Mouse (Mus musculus) midbrain, embryonic 15.5 days (tissue): ENCODE results near the gene Ptprd. TPM values are rescaled to one million over a fixed set of nuclear protein-coding genes. Genes with fewer than 3 reads are reported as not detected.

Experiments
- ATAC-seq: fragments of 200-750 bp; cut with Nextera tagmentation; replicated peaks from 2 replicates; pipeline ENCODE4 v1.8.0; 2017; ENCODE audit warnings: moderate TSS enrichment
- H3K27ac ChIP-seq: fragments of 300-500 bp; sonication (generic); 2 replicates; pipeline ENCODE4 v1.5.1; 2015; ENCODE audit warnings: mild to moderate bottlenecking, inconsistent platforms
- H3K27me3 ChIP-seq: fragments of 300-500 bp; sonication (generic); replicated peaks from 2 replicates; pipeline ENCODE4 v1.6.1; 2015; ENCODE audit warnings: inconsistent platforms
- H3K36me3 ChIP-seq: fragments of 300-500 bp; sonication (generic); replicated peaks from 2 replicates; pipeline ENCODE4 v1.6.1; 2015; ENCODE audit warnings: inconsistent platforms
- H3K4me1 ChIP-seq: fragments of 300-500 bp; sonication (generic); 2 replicates; pipeline ENCODE4 v1.6.1; 2015; ENCODE audit warnings: inconsistent platforms
- H3K4me2 ChIP-seq: fragments of 300-500 bp; sonication (generic); 2 replicates; pipeline ENCODE4 v1.6.1; 2015; ENCODE audit warnings: inconsistent platforms, mild to moderate bottlenecking, moderate library complexity
- H3K4me3 ChIP-seq: fragments of 300-500 bp; sonication (generic); 2 replicates; pipeline ENCODE4 v1.5.1; 2015; ENCODE audit warnings: mild to moderate bottlenecking, inconsistent platforms
- H3K9ac ChIP-seq: fragments of 300-500 bp; sonication (generic); 2 replicates; pipeline ENCODE4 v1.6.1; 2015; ENCODE audit warnings: mild to moderate bottlenecking, inconsistent platforms
- H3K9me3 ChIP-seq: fragments of 300-500 bp; sonication (generic); 2 replicates; pipeline ENCODE4 v1.6.1; 2016; ENCODE audit warnings: inconsistent platforms
- WGBS: fragments of 180-500 bp; shearing (Covaris S2); methylation state at CpG from one replicate; pipeline ENCODE4 v1.1.7; 2015; ENCODE audit warnings: mixed read lengths; 5-methylcytosine and 5-hydroxymethylcytosine counted together
- polyA plus RNA-seq: library from polyadenylated mRNA; unstranded; fragments of >200 nt; fragmentation: Nextera tagmentation; extraction: Ambion mirVana; gene quantifications from 2 replicates; pipeline ENCODE4 v1.2.1, GENCODE M21; 2015

Ptprd gene
- polyA plus RNA-seq, 1 experiment from 2014 or later, result 91.7 TPM

- H3K36me3 ChIP-seq, result no peaks in the 10 kb centered on the region
- H3K27ac ChIP-seq, result no peak overlapping the region
- no peak overlapping the region for H3K4me2 ChIP-seq
- H3K27me3 ChIP-seq, result no peaks in the 10 kb centered on the region
- ATAC-seq, result no peak
- WGBS, result 82% methylated on average over 6 of the region's 6 CpGs
- no peak overlapping the region for H3K9ac ChIP-seq
- H3K9me3 ChIP-seq, result no peaks in the 10 kb centered on the region
- H3K4me1 ChIP-seq, result no peaks in the 10 kb centered on the region
- H3K4me3 ChIP-seq, result no peak overlapping the region
These were observed 1270.1 kb downstream of the Ptprd start for GRCm38 (mm10) chr4:76941382-76942360.

GRCm38 (mm10) chr4:76931559-76931958, 1280.2 kb downstream of the Ptprd start:
- no peak overlapping the region for H3K27ac ChIP-seq
- H3K4me3 ChIP-seq, result no peak overlapping the region
- H3K27me3 ChIP-seq, result no peaks in the 10 kb centered on the region
- 70% methylated on average over 2 of the region's 2 CpGs for WGBS
- no peak overlapping the region for H3K9ac ChIP-seq
- no peaks in the 10 kb centered on the region for H3K9me3 ChIP-seq
- H3K4me2 ChIP-seq, result no peak overlapping the region
- H3K36me3 ChIP-seq, result no peaks in the 10 kb centered on the region
- ATAC-seq, result no peak
- H3K4me1 ChIP-seq, result no peaks in the 10 kb centered on the region

GRCm38 (mm10) chr4:76913532-76914150, 1298.1 kb downstream of the Ptprd start:
- H3K9me3 ChIP-seq, result no peaks in the 10 kb centered on the region
- H3K4me2 ChIP-seq, result no peak overlapping the region
- H3K9ac ChIP-seq, result no peak overlapping the region
- ATAC-seq, result no peak
- 72% methylated on average over 5 of the region's 5 CpGs for WGBS
- no peaks in the 10 kb centered on the region for H3K36me3 ChIP-seq
- H3K27me3 ChIP-seq, result no peaks in the 10 kb centered on the region
- no peak overlapping the region for H3K27ac ChIP-seq
- no peak overlapping the region for H3K4me3 ChIP-seq
- H3K4me1 ChIP-seq, result no peaks in the 10 kb centered on the region

- WGBS, result 13% methylated on average over 1 of the region's 1 CpGs
- Histone ChIP-seq H3K9me3 (no peaks in the 10 kb centered on the region), H3K4me1 (no peaks in the 10 kb centered on the region), H3K4me3 (no peak overlapping the region), H3K27me3 (no peaks in the 10 kb centered on the region), H3K4me2 (no peak overlapping the region), H3K27ac (no peak overlapping the region), H3K9ac (no peak overlapping the region), H3K36me3 (no peaks in the 10 kb centered on the region)
- ATAC-seq, result no peak
These were observed 1310.1 kb downstream of the Ptprd start for GRCm38 (mm10) chr4:76901692-76902091.

GRCm38 (mm10) chr4:76889669-76890068, 1322.1 kb downstream of the Ptprd start:
- Histone ChIP-seq H3K36me3 (no peaks in the 10 kb centered on the region), H3K27ac (no peak overlapping the region), H3K9me3 (no peaks in the 10 kb centered on the region), H3K4me1 (no peaks in the 10 kb centered on the region), H3K9ac (no peak overlapping the region), H3K4me3 (no peak overlapping the region), H3K27me3 (no peaks in the 10 kb centered on the region), H3K4me2 (no peak overlapping the region)
- ATAC-seq, result no peak
- 92% methylated on average over 1 of the region's 1 CpGs for WGBS

GRCm38 (mm10) chr4:76881610-76882009, 1330.2 kb downstream of the Ptprd start:
- Histone ChIP-seq H3K9me3 (no peaks in the 10 kb centered on the region), H3K36me3 (no peaks in the 10 kb centered on the region), H3K4me2 (no peak overlapping the region), H3K27me3 (no peaks in the 10 kb centered on the region), H3K27ac (no peak overlapping the region), H3K4me1 (no peaks in the 10 kb centered on the region), H3K4me3 (no peak overlapping the region), H3K9ac (no peak overlapping the region)
- no peak for ATAC-seq
- 49% methylated on average over 3 of the region's 3 CpGs for WGBS

GRCm38 (mm10) chr4:76870971-76871370, 1340.8 kb downstream of the Ptprd start:
- H3K4me1 ChIP-seq, result no peaks in the 10 kb centered on the region
- no peak overlapping the region for H3K9ac ChIP-seq
- H3K27me3 ChIP-seq, result no peaks in the 10 kb centered on the region
- no peak overlapping the region for H3K4me2 ChIP-seq
- no peaks in the 10 kb centered on the region for H3K9me3 ChIP-seq
- H3K4me3 ChIP-seq, result no peak overlapping the region
- whole genome bisulfite sequencing, result 96% methylated on average over 1 of the region's 1 CpGs
- no peak for ATAC-seq
- H3K36me3 ChIP-seq, result no peaks in the 10 kb centered on the region
- no peak overlapping the region for H3K27ac ChIP-seq

GRCm38 (mm10) chr4:76865585-76865984, 1346.2 kb downstream of the Ptprd start:
- H3K4me1 ChIP-seq, result no peaks in the 10 kb centered on the region
- WGBS, result 47% methylated on average over 3 of the region's 3 CpGs
- ATAC-seq, result no peak
- no peak overlapping the region for H3K9ac ChIP-seq
- no peaks in the 10 kb centered on the region for H3K9me3 ChIP-seq
- H3K36me3 ChIP-seq, result no peaks in the 10 kb centered on the region
- no peak overlapping the region for H3K27ac ChIP-seq
- H3K27me3 ChIP-seq, result no peaks in the 10 kb centered on the region
- H3K4me3 ChIP-seq, result no peak overlapping the region
- no peak overlapping the region for H3K4me2 ChIP-seq

GRCm38 (mm10) chr4:76846265-76846664, 1365.5 kb downstream of the Ptprd start:
- no peaks in the 10 kb centered on the region for H3K27me3 ChIP-seq
- H3K27ac ChIP-seq, result no peak overlapping the region
- no peaks in the 10 kb centered on the region for H3K9me3 ChIP-seq
- ATAC-seq, result no peak
- H3K4me2 ChIP-seq, result no peak overlapping the region
- no peaks in the 10 kb centered on the region for H3K4me1 ChIP-seq
- H3K4me3 ChIP-seq, result no peak overlapping the region
- H3K36me3 ChIP-seq, result no peaks in the 10 kb centered on the region
- WGBS, result 64% methylated on average over 7 of the region's 7 CpGs
- no peak overlapping the region for H3K9ac ChIP-seq

- no peaks in the 10 kb centered on the region for H3K36me3 ChIP-seq
- H3K9me3 ChIP-seq, result no peaks in the 10 kb centered on the region
- no peaks in the 10 kb centered on the region for H3K4me1 ChIP-seq
- H3K9ac ChIP-seq, result no peak overlapping the region
- no peaks in the 10 kb centered on the region for H3K27me3 ChIP-seq
- H3K4me2 ChIP-seq, result no peak overlapping the region
- ATAC-seq, result no peak
- no peak overlapping the region for H3K27ac ChIP-seq
- 81% methylated on average over 1 of the region's 1 CpGs for WGBS
- no peak overlapping the region for H3K4me3 ChIP-seq
These were observed 1372.7 kb downstream of the Ptprd start for GRCm38 (mm10) chr4:76839016-76839415.

GRCm38 (mm10) chr4:76812138-76812537, 1399.6 kb downstream of the Ptprd start:
- H3K27ac ChIP-seq, result no peak overlapping the region
- H3K9me3 ChIP-seq, result no peaks in the 10 kb centered on the region
- no peak overlapping the region for H3K4me2 ChIP-seq
- 51% methylated on average over 2 of the region's 2 CpGs for whole genome bisulfite sequencing
- no peak for ATAC-seq
- no peaks in the 10 kb centered on the region for H3K4me1 ChIP-seq
- H3K4me3 ChIP-seq, result no peak overlapping the region
- no peaks in the 10 kb centered on the region for H3K27me3 ChIP-seq
- no peak overlapping the region for H3K9ac ChIP-seq
- no peaks in the 10 kb centered on the region for H3K36me3 ChIP-seq

GRCm38 (mm10) chr4:76802708-76803107, 1409.1 kb downstream of the Ptprd start:
- Histone ChIP-seq H3K9me3 (no peaks in the 10 kb centered on the region), H3K36me3 (no peaks in the 10 kb centered on the region), H3K4me3 (no peak overlapping the region), H3K27me3 (no peaks in the 10 kb centered on the region), H3K4me2 (no peak overlapping the region), H3K9ac (no peak overlapping the region), H3K27ac (no peak overlapping the region), H3K4me1 (peaks cover 5% of the 10 kb centered on the region)
- whole genome bisulfite sequencing, result 84% methylated on average over 4 of the region's 4 CpGs
- ATAC-seq, result no peak
